Mouse (Mus musculus) forebrain, embryonic 12.5 days (tissue): ENCODE data around the gene March1. TPM values are rescaled to one million over a fixed set of nuclear protein-coding genes. Genes with fewer than 3 reads are reported as not detected.

Source experiments
- ATAC-seq: fragments of 200-750 bp; cut with Nextera tagmentation; 2 replicates; pipeline ENCODE4 v1.8.0; 2017; ENCODE audit warnings: moderate TSS enrichment; ENCODE audit not compliant: low FRiP score
- H3K27ac ChIP-seq: fragments of 300-500 bp; sonication (generic); 2 replicates; pipeline ENCODE4 v1.5.1; 2016; ENCODE audit warnings: mild to moderate bottlenecking
- H3K27me3 ChIP-seq: fragments of 300-500 bp; sonication (generic); 2 replicates; pipeline ENCODE4 v1.6.1; 2016; ENCODE audit warnings: mild to moderate bottlenecking
- H3K36me3 ChIP-seq: fragments of 300-500 bp; sonication (generic); replicated peaks from 2 replicates; pipeline ENCODE4 v1.6.1; 2016; ENCODE audit warnings: mild to moderate bottlenecking
- H3K4me1 ChIP-seq: fragments of 300-500 bp; sonication (generic); 2 replicates; pipeline ENCODE4 v1.6.1; 2016
- H3K4me2 ChIP-seq: fragments of 300-500 bp; sonication (generic); 2 replicates; pipeline ENCODE4 v1.6.1; 2016; ENCODE audit warnings: mild to moderate bottlenecking, moderate library complexity
- H3K4me3 ChIP-seq: fragments of 300-500 bp; sonication (generic); replicated peaks from 2 replicates; pipeline ENCODE4 v1.5.1; 2016; ENCODE audit warnings: mild to moderate bottlenecking
- H3K9ac ChIP-seq: fragments of 300-500 bp; sonication (generic); 2 replicates; pipeline ENCODE4 v1.6.1; 2016; ENCODE audit warnings: mild to moderate bottlenecking
- H3K9me3 ChIP-seq: fragments of 300-500 bp; sonication (generic); 2 replicates; pipeline ENCODE4 v1.6.1; 2016
- WGBS: fragments of 180-500 bp; shearing (Covaris S2); methylation state at CpG from one replicate; pipeline ENCODE4 v1.1.7; 2016; 5-methylcytosine and 5-hydroxymethylcytosine counted together
- polyA plus RNA-seq: library from polyadenylated mRNA; unstranded; fragments of >200 nt; fragmentation: Nextera tagmentation; extraction: Ambion mirVana; gene quantifications from 2 replicates; pipeline ENCODE4 v1.2.1, GENCODE M21; 2016

The March1 gene
- polyA plus RNA-seq, 1 experiment from 2014 or later, result 10.1 TPM

DNA sequence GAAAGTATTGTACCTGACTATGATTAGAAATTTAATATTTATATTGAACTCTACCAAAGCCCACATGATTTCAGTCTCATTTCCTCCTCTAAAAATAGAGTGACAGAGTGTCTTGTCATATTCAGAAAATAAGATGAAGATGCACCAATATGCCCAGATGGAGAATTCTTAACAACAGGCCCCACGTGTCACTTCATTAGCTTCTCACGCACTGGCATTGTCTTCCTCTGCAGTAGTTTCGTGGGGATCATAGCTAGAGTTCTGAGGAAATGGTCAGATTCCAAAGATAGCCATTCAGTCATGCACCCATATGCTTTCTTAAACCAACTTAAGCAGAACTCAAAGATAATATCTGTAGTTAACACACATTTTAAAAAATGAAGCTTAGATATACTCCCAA lies 582.5 kb downstream of the March1 start:
- no peaks in the 10 kb centered on the region for H3K9me3 ChIP-seq
- no peaks in the 10 kb centered on the region for H3K36me3 ChIP-seq
- no peak overlapping the region for H3K4me2 ChIP-seq
- WGBS, result 85% methylated on average over 3 of the region's 3 CpGs
- no peaks in the 10 kb centered on the region for H3K4me1 ChIP-seq
- H3K4me3 ChIP-seq, result no peak overlapping the region
- H3K27ac ChIP-seq, result no peak overlapping the region
- no peak for ATAC-seq
- H3K9ac ChIP-seq, result no peak overlapping the region
- no peaks in the 10 kb centered on the region for H3K27me3 ChIP-seq

- Histone ChIP-seq H3K4me3 (no peak overlapping the region), H3K27ac (no peak overlapping the region), H3K4me1 (no peaks in the 10 kb centered on the region), H3K4me2 (no peak overlapping the region), H3K9me3 (no peaks in the 10 kb centered on the region), H3K36me3 (no peaks in the 10 kb centered on the region), H3K27me3 (no peaks in the 10 kb centered on the region), H3K9ac (no peak overlapping the region)
- ATAC-seq, result no peak
- 91% methylated on average over 7 of the region's 7 CpGs for WGBS
Observed at GRCm38 (mm10) chr8:66203814-66204438, 586.2 kb downstream of the March1 start.

DNA sequence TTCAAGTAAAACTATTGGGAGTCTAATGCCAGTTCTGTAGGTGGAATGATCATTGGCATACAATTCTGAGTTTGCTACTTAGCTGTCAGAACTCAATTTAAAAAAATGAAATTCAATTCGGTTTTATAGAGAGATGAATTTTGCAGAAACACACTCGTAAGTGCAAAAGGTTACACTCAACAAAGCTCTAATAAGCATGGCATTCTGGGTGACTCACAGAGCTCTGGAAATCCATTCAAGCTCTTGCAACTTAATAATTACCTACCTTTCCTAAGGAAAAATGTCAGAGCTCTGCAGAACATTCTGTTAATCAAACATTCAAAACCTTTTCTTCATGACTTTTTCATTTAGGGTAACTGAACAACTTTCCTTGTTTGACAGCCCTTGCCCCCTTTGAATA lies 591.9 kb downstream of the March1 start:
- Histone ChIP-seq H3K27ac (no peak overlapping the region), H3K4me3 (no peak overlapping the region), H3K9ac (no peak overlapping the region), H3K27me3 (no peaks in the 10 kb centered on the region), H3K4me1 (no peaks in the 10 kb centered on the region), H3K4me2 (no peak overlapping the region), H3K36me3 (no peaks in the 10 kb centered on the region), H3K9me3 (no peaks in the 10 kb centered on the region)
- 80% methylated on average over 2 of the region's 2 CpGs for WGBS
- no peak for ATAC-seq

- H3K27me3 ChIP-seq, result no peaks in the 10 kb centered on the region
- no peaks in the 10 kb centered on the region for H3K9me3 ChIP-seq
- H3K4me1 ChIP-seq, result no peaks in the 10 kb centered on the region
- WGBS, result 89% methylated on average over 2 of the region's 2 CpGs
- no peaks in the 10 kb centered on the region for H3K36me3 ChIP-seq
- no peak overlapping the region for H3K4me3 ChIP-seq
- no peak overlapping the region for H3K4me2 ChIP-seq
- ATAC-seq, result no peak
- H3K27ac ChIP-seq, result no peak overlapping the region
- H3K9ac ChIP-seq, result no peak overlapping the region
Observed at GRCm38 (mm10) chr8:66210294-66210693, 592.6 kb downstream of the March1 start.

DNA sequence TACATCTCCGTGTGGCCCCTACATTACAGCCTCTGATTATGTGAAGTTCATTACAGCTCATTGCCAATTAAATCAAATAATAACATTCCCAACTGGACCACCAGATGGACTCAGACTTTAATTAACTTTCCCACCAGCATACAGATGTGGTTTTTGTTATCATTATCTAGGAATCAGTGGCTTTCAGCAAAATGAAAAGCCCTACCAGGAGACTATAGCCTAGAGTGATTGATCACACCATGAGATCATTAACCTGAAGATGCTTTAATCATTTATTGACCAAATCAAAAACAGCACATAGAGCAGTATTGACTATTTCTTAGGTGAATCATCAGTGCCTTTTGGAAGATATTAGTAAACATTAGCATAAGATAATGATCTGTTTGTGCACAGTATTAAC lies 602.3 kb downstream of the March1 start:
- no peaks in the 10 kb centered on the region for H3K9me3 ChIP-seq
- H3K27me3 ChIP-seq, result no peaks in the 10 kb centered on the region
- H3K36me3 ChIP-seq, result no peaks in the 10 kb centered on the region
- no peak overlapping the region for H3K4me2 ChIP-seq
- ATAC-seq, result peak; percentile 57; the same call in 1 of the 2 replicates
- 48% methylated on average over 1 of the region's 1 CpGs for WGBS
- no peak overlapping the region for H3K9ac ChIP-seq
- no peaks in the 10 kb centered on the region for H3K4me1 ChIP-seq
- H3K4me3 ChIP-seq, result no peak overlapping the region
- H3K27ac ChIP-seq, result no peak overlapping the region

DNA sequence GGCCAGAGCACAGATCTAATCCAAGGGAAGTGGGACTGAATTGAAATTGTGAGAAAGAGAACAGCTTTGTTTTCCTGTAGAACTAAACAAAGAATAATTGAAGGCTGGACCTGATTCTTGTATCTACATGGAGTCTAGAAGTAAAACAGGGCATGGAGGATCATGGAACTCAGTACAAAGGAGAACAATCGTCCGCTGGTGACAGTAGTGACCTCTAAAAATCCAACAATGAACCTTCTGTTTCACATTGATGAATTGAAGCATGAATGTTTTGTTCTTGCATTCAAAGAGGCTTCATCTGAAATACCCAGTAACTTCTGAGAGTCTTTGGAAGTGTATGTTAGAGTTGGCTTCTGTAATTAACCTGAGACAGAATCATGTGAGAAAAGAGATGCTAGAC lies 612.2 kb downstream of the March1 start:
- no peaks in the 10 kb centered on the region for H3K9me3 ChIP-seq
- H3K27me3 ChIP-seq, result no peaks in the 10 kb centered on the region
- no peak overlapping the region for H3K9ac ChIP-seq
- WGBS, result 65% methylated on average over 2 of the region's 2 CpGs
- H3K36me3 ChIP-seq, result no peaks in the 10 kb centered on the region
- H3K4me2 ChIP-seq, result no peak overlapping the region
- no peaks in the 10 kb centered on the region for H3K4me1 ChIP-seq
- H3K27ac ChIP-seq, result no peak overlapping the region
- no peak for ATAC-seq
- no peak overlapping the region for H3K4me3 ChIP-seq

GRCm38 (mm10) chr8:66269546-66269945 lies 651.8 kb downstream of the March1 start:
- H3K4me3 ChIP-seq, result no peak overlapping the region
- no peaks in the 10 kb centered on the region for H3K36me3 ChIP-seq
- no peak overlapping the region for H3K27ac ChIP-seq
- ATAC-seq, result no peak
- no peaks in the 10 kb centered on the region for H3K27me3 ChIP-seq
- H3K4me1 ChIP-seq, result no peaks in the 10 kb centered on the region
- H3K9ac ChIP-seq, result no peak overlapping the region
- WGBS, result 76% methylated on average over 4 of the region's 4 CpGs
- no peaks in the 10 kb centered on the region for H3K9me3 ChIP-seq
- H3K4me2 ChIP-seq, result no peak overlapping the region

- Histone ChIP-seq H3K27ac (no peak overlapping the region), H3K27me3 (no peaks in the 10 kb centered on the region), H3K9ac (no peak overlapping the region), H3K36me3 (no peaks in the 10 kb centered on the region), H3K9me3 (no peaks in the 10 kb centered on the region), H3K4me1 (no peaks in the 10 kb centered on the region), H3K4me2 (no peak overlapping the region), H3K4me3 (no peak overlapping the region)
- 82% methylated on average over 2 of the region's 2 CpGs for WGBS
- no peak for ATAC-seq
Observed at GRCm38 (mm10) chr8:66270116-66270515, 652.4 kb downstream of the March1 start.

GRCm38 (mm10) chr8:66317824-66318223 lies 700.1 kb downstream of the March1 start:
- ATAC-seq, result no peak
- H3K4me2 ChIP-seq, result no peak overlapping the region
- no peak overlapping the region for H3K27ac ChIP-seq
- no peak overlapping the region for H3K9ac ChIP-seq
- H3K4me3 ChIP-seq, result no peak overlapping the region
- WGBS, result 94% methylated on average over 7 of the region's 7 CpGs
- no peaks in the 10 kb centered on the region for H3K36me3 ChIP-seq
- H3K27me3 ChIP-seq, result no peaks in the 10 kb centered on the region
- H3K4me1 ChIP-seq, result no peaks in the 10 kb centered on the region
- no peaks in the 10 kb centered on the region for H3K9me3 ChIP-seq

DNA sequence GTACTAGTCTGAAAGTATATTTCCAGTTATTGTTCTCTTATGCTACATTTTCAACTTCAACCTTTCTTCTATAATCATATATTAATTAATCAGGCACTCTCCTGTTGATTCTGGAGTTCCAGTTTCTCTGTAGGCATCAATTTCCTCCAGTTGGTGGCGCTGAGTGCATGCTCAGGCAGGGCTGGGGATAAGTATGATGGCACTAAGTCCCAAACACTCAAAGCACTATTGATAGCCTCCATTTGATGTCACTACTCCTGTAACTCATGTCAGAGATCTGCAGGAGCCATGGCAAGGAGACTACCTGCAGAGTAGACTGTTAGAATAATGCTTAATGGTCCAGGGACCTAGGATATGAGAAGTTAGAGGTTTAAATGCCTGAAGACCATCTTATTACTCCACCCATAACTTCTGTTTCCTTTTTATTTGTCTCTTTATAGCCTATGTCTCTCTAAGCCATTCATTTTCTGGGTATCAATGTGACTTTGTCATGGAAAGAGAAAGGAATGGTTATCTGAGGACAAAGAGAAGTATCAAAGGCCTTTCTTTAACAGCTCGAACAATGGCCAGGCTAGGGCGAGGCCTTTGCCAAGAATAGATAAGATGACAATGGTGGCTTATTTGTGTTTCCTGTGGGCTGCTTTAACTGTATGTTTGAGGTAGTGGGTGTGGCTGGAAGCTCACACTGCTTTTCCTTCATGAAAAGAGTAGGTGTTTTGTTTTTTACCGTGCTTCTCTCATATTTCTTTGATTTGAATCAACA lies 705.5 kb downstream of the March1 start:
- Histone ChIP-seq H3K36me3 (no peaks in the 10 kb centered on the region), H3K4me1 (no peaks in the 10 kb centered on the region), H3K9me3 (no peaks in the 10 kb centered on the region), H3K9ac (no peak overlapping the region), H3K4me3 (no peak overlapping the region), H3K4me2 (no peak overlapping the region), H3K27ac (no peak overlapping the region), H3K27me3 (no peaks in the 10 kb centered on the region)
- no peak for ATAC-seq
- WGBS, result 71% methylated on average over 4 of the region's 4 CpGs

DNA sequence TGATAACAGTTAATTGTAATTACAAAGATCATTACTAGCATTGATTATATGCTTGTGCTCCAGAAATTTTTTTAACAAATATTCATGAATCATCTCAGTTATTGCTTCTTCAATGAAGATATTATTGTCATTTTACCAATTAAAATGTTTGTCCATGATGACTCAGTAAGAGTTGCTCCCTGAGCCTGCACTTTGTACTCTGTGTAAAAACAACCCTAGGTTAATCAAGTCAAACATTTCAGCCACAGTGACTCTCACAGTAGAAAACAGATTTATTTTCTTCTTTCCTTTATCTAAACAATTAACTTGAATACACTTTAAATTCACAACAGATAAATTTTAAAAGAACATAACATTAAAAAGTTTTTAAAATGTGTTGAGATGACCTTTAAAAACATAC lies 708.7 kb downstream of the March1 start:
- H3K4me3 ChIP-seq, result no peak overlapping the region
- no peak overlapping the region for H3K9ac ChIP-seq
- no peak overlapping the region for H3K27ac ChIP-seq
- H3K36me3 ChIP-seq, result no peaks in the 10 kb centered on the region
- H3K4me2 ChIP-seq, result no peak overlapping the region
- no peaks in the 10 kb centered on the region for H3K27me3 ChIP-seq
- no peaks in the 10 kb centered on the region for H3K9me3 ChIP-seq
- no peaks in the 10 kb centered on the region for H3K4me1 ChIP-seq
- ATAC-seq, result no peak

GRCm38 (mm10) chr8:66332206-66332605 lies 714.5 kb downstream of the March1 start:
- Histone ChIP-seq H3K9ac (no peak overlapping the region), H3K36me3 (no peaks in the 10 kb centered on the region), H3K4me3 (no peak overlapping the region), H3K9me3 (no peaks in the 10 kb centered on the region), H3K4me2 (no peak overlapping the region), H3K4me1 (no peaks in the 10 kb centered on the region), H3K27ac (no peak overlapping the region), H3K27me3 (no peaks in the 10 kb centered on the region)
- ATAC-seq, result no peak
- 81% methylated on average over 3 of the region's 3 CpGs for WGBS

GRCm38 (mm10) chr8:66334265-66334664 lies 716.6 kb downstream of the March1 start:
- no peaks in the 10 kb centered on the region for H3K9me3 ChIP-seq
- H3K4me1 ChIP-seq, result no peaks in the 10 kb centered on the region
- 75% methylated on average over 3 of the region's 3 CpGs for WGBS
- no peaks in the 10 kb centered on the region for H3K27me3 ChIP-seq
- no peak overlapping the region for H3K9ac ChIP-seq
- no peaks in the 10 kb centered on the region for H3K36me3 ChIP-seq
- no peak overlapping the region for H3K4me2 ChIP-seq
- no peak overlapping the region for H3K4me3 ChIP-seq
- ATAC-seq, result no peak
- no peak overlapping the region for H3K27ac ChIP-seq
